Mouse (Mus musculus) ovary, postnatal 10 days (tissue): ENCODE results near the gene Lig1.

Experiments
- DNase-seq: peaks from one replicate; pipeline ENCODE4 v3.0.0; 2022; ENCODE audit warnings: low spot score

Lig1 gene

DNA sequence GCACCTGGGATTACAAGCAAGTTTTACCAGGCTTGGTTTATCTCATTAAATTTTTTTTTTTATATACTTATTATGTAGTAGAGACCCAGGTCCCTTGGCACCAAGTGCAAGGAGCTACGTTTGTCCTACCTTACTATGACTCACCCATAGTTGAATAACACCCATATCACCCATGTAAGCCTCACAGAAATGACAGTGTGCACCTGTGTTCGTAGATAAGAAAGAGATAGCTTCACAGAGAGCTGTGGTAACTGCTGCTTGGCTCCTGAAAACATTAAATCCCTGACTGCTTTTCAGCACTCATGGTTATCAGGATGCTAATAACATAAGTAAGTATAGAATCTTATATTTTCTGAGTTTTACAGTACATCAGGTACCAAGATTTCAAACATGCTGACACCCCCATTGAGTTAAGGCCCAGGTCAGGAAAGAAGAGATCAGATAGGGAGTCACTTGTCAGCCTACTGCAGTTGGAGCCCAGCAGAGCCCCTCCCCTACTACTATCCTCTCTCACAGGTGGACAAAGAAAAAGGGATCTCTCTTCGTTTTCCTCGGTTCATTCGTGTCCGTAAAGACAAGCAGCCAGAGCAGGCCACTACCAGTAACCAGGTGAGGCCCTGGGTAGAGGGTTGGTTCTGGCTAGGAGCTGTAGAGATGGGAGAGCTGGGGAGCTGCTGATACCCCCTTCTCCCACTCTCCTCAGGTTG, 33.6 kb downstream of the Lig1 start:
- no peak for DNase-seq

DNA sequence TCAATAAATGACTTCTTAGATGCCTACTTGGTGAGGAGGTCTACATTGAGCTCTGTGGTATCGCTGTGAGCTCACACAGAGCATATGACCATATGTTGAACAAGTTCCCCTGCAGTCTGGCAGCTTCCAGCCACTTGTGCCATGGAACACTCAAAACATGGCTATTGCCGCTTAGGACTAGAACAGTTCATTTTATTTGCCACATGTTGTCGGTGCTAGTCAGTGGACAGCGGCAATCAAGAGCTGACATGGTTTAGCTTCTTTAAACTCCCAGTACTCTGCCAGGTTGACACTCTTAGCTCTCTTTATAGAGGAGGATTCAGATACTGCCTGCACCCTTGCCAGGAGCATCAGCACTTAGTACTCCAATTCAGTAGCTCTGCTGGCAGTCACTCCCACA, 34.3 kb downstream of the Lig1 start:
- no peak for DNase-seq

DNA sequence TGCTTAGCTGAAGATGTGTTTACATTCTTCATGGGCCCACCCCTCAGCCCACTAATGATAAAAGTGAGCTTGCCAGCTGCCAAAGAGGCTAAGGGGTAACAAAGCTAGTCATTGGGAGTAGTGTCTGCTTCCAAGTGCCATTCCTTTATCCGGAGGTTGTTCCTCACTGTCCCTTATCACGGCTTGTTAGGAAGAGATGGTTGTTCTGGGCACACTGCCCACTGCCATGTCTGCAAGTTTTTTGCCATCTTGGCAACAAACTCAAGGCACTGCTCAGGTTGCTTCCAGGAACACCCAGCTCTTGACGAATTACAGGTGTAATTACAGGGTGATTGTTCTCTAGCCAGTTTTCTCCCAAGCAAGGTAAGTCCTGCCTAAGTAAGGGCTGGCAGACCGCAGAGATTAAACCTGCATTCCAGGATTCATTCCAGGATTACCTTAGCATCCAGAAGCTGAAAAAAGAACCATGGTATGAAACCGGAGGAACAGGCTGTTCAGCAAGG, 37.1 kb downstream of the Lig1 start:
- no peak for DNase-seq

DNA sequence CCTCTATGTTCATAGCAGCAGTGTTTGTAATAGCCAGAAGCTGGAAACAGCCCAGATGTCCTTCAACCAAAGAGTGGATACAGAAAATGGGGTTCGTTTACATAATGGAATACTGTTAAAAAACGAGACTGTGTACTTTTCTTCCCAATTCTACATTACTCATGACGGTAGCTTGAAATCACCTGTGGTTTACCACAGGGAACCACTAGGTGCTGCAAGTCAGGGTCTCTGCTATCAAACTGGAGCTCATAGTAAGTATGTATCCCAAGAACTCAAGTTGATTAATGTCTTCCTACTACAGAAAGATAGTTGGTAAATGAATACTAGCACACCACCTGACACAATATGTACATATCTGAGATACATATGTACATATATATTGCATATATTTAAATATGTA, 44.3 kb downstream of the Lig1 start:
- DNase-seq = no peak

DNA sequence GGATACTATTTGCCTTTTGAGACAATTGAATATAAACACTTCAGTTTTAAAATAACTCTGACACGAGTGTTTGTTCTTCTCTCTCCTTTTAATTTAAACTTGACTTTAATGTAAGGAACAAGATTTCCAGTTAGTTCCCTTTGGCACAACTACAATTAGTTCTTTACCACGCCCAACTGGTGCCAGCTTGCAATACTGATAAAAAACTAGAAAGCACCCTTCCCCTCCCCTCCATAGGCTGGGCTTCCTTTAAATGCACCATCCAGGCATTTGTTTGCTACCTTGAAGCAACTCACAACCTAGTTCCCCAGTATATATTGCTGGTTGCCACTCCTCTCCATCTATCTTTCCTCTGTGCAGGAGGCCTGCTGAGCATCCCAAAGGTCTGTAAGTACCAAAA, 47.2 kb downstream of the Lig1 start, which contains the start of gene Pla2g4c:
Gene Pla2g4c, plus strand, starts transcription at position 340 of the 400 bp plus-strand sequence.
- DNase-seq = no peak

DNA sequence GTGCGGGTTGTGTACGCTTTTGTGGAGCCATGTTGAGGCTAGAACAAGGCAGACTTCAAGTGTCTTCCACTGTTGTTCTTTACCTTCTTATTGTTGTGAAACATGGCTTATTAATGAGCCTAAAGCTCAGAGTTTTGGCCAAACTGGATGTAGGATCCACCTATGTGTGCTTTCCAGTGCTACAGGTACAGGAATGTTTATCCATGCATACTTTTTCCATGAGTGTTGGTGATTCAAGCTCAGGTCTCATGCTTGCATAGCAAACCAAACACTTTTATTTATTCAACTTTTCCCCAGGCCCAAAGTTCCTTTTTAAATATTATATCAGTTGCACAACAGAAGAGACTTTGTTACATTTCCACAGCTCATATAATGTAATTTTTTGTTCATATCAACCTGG, 53.5 kb downstream of the Lig1 start:
- no peak for DNase-seq

DNA sequence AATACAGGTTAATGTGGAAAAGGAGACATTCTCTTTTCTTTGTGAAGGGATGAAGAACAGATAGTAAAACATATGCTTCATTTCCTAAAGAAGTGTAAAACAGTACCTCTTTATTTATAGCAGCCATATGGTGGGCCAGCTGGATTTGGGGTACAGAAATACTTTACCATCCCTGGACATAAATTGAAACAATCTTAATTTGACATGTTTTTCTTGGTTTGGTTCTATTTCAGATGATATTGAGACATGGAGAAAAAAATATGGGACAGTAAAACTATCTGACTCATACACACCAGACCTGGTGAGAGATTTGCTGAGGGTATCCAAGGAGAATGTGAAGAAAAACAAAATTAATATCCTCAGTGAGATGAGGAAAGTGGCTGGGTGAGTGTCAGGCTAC, 78.9 kb downstream of the Lig1 start:
- DNase-seq = no peak
